Mouse (Mus musculus) gastrocnemius, adult 18-20 months (tissue): ENCODE data around the gene 1700029I15Rik. TPM values are rescaled to one million over a fixed set of nuclear protein-coding genes. Genes with fewer than 3 reads are reported as not detected.
A peak's percentile ranks its signal among the peaks of the same experiment; 100 is the strongest.

Experiments
- DNase-seq: peaks from one replicate; pipeline ENCODE4 v3.0.0; 2021; ENCODE audit warnings: low spot score
- microRNA-seq: library from miRNA; unstranded; fragments of <30 nt; microRNA quantifications from one replicate; pipeline ENCODE4 v1.2.0, GENCODE M21; 2021
- total RNA-seq, 2 experiments: library from RNA; stranded (reverse); gene quantifications; 2 replicates each; pipeline ENCODE4 v1.2.3; 2021

1700029I15Rik gene
- total RNA-seq, 2 experiments from 2014 or later = 0.66 to 0.73 TPM

- DNase-seq = no peak
Measured at GRCm38 (mm10) chr2:92425366-92425765, 43.0 kb downstream of the 1700029I15Rik start.

- DNase-seq = peak; percentile 61
Measured at GRCm38 (mm10) chr2:92426426-92426825, 44.1 kb downstream of the 1700029I15Rik start.

- peak; percentile 73 for DNase-seq
Measured at GRCm38 (mm10) chr2:92427882-92428281, 45.5 kb downstream of the 1700029I15Rik start.

GRCm38 (mm10) chr2:92430089-92430488 lies 47.8 kb downstream of the 1700029I15Rik start:
- DNase-seq = no peak

GRCm38 (mm10) chr2:92430723-92431541 lies 48.6 kb downstream of the 1700029I15Rik start:
- peak; percentile 77 for DNase-seq

GRCm38 (mm10) chr2:92431611-92432179 lies 49.4 kb downstream of the 1700029I15Rik start:
- DNase-seq = no peak

- DNase-seq = peak; percentile 49
Measured at GRCm38 (mm10) chr2:92432299-92433295, 50.3 kb downstream of the 1700029I15Rik start.

GRCm38 (mm10) chr2:92433578-92434374 lies 51.4 kb downstream of the 1700029I15Rik start, which contains the start of gene Cry2:
TSS of gene Cry2 (minus strand) at chr2:92434043.
- peak; percentile 99 for DNase-seq

- no peak for DNase-seq
Measured at GRCm38 (mm10) chr2:92434375-92434745, 52.0 kb downstream of the 1700029I15Rik start.

GRCm38 (mm10) chr2:92435023-92435422 lies 52.7 kb downstream of the 1700029I15Rik start:
- DNase-seq = peak; percentile 39

Small RNA genes lying within 50 kb of the gene (microRNA-seq; reads per million reads assigned to microRNA genes)
- gene Mir7000 = not detected

Other genes starting within 250 kb of the 1700029I15Rik start
- 10 to 100 TPM; 18.6 to 20.0 TPM for gene Pex16, start 7.9 kb upstream of the 1700029I15Rik start, total RNA-seq
- under 1 TPM in 1 of 2 experiments, not detected in 1; 0.57 TPM for gene Large2, start 7.7 kb upstream of the 1700029I15Rik start, total RNA-seq
- 1 to 10 TPM; 2.8 to 2.9 TPM for gene Mapk8ip1, start 18.7 kb downstream of the 1700029I15Rik start, total RNA-seq
- gene Cry2, start 51.5 kb downstream of the 1700029I15Rik start, total RNA-seq = 10 to 100 TPM; 18.5 to 21.2 TPM
- gene Slc35c1, start 78.0 kb downstream of the 1700029I15Rik start, total RNA-seq = 1 to 10 TPM; 4.3 to 6.0 TPM
- gene Chst1, start 217.2 kb downstream of the 1700029I15Rik start, total RNA-seq = 1 to 10 TPM in 1 of 2 experiments, under 1 TPM in 1; 0.80 to 1.9 TPM